Mouse (Mus musculus) olfactory bulb, adult 2 months (tissue): ENCODE results near the gene Wdr27. TPM values are rescaled to one million over a fixed set of nuclear protein-coding genes. Genes with fewer than 3 reads are reported as not detected.

Experiments used
- H3K27ac ChIP-seq: fragments of 200-500 bp; 2 replicates; pipeline ENCODE4 v1.5.1; 2012; ENCODE audit warnings: low read depth, low read length; ENCODE audit not compliant: insufficient read depth
- H3K4me1 ChIP-seq: fragments of 200-500 bp; 2 replicates; pipeline ENCODE4 v1.6.1; 2012; ENCODE audit warnings: low read length; ENCODE audit not compliant: control insufficient read depth, insufficient read depth
- H3K4me3 ChIP-seq: fragments of 200-500 bp; 2 replicates; pipeline ENCODE4 v1.5.1; 2012; ENCODE audit warnings: mild to moderate bottlenecking, low read depth, low read length, moderate library complexity; ENCODE audit not compliant: insufficient read depth
- CTCF ChIP-seq: fragments of 200-500 bp; IDR thresholded peaks from 2 replicates; pipeline ENCODE4 v1.5.1; 2012; ENCODE audit warnings: low read depth, mild to moderate bottlenecking, low read length, moderate library complexity; ENCODE audit not compliant: insufficient read depth
- POLR2A ChIP-seq: fragments of 200-500 bp; IDR thresholded peaks from 2 replicates; pipeline ENCODE4 v1.6.1; 2012; ENCODE audit warnings: mild to moderate bottlenecking, low read depth, low read length, moderate library complexity; ENCODE audit not compliant: insufficient read depth
- WGBS: fragments of 180-500 bp; shearing (Covaris S2); methylation state at CpG from one replicate; pipeline ENCODE4 v1.1.7; 2018; 5-methylcytosine and 5-hydroxymethylcytosine counted together
- polyA plus RNA-seq: library from polyadenylated mRNA; stranded (reverse); fragments of >200 nt; gene quantifications from 2 replicates; pipeline ENCODE4 v1.2.4, GENCODE M21; 2012; ENCODE audit warnings: low replicate concordance; ENCODE audit not compliant: missing spikeins, insufficient read depth, insufficient read length

Wdr27 gene
- polyA plus RNA-seq, 1 experiment = not detected

DNA sequence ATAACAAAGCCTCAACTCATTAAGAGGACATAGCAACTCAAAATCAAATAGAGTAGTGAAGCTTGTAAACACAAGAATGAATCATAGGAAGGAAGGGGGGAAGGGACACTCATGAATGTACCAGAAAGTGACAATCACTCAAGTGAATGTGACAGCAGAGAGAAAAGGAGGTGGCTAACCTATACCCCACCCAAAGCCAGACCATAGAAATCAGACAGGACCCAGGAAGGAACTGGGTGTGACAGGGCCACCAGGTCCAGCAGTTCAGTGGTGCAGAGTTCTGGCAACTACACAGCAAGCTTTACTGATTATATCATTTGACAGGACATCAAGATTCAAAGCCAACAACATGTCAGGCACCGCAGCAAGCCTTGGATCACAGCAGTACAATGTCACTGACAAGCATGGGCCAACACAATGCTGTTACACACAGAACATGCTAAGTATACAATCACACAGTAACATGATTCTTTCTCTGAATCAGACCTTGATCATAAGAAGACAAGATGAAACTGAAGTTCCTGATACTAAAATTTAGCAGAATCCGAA, 68.2 kb downstream of the Wdr27 start:
- 75% methylated on average over 2 of the region's 2 CpGs for WGBS
- Histone ChIP-seq H3K4me3 (no peak overlapping the region), H3K4me1 (no peaks in the 10 kb centered on the region), H3K27ac (no peak overlapping the region)
- no peak for TF ChIP-seq POLR2A
- TF ChIP-seq CTCF = no peak

- WGBS = 56% methylated on average over 1 of the region's 1 CpGs
- Histone ChIP-seq H3K4me3 (no peak overlapping the region), H3K4me1 (no peaks in the 10 kb centered on the region), H3K27ac (no peak overlapping the region)
- TF ChIP-seq POLR2A (no peak), CTCF (no peak)
Observed at GRCm38 (mm10) chr17:14860220-14860619, 82.7 kb downstream of the Wdr27 start.

- Histone ChIP-seq H3K4me3 (no peak overlapping the region), H3K4me1 (no peaks in the 10 kb centered on the region), H3K27ac (no peak overlapping the region)
- 83% methylated on average over 3 of the region's 3 CpGs for WGBS
- no peak for TF ChIP-seq CTCF
- TF ChIP-seq POLR2A = no peak
Observed at GRCm38 (mm10) chr17:14847709-14848108, 95.2 kb downstream of the Wdr27 start.

DNA sequence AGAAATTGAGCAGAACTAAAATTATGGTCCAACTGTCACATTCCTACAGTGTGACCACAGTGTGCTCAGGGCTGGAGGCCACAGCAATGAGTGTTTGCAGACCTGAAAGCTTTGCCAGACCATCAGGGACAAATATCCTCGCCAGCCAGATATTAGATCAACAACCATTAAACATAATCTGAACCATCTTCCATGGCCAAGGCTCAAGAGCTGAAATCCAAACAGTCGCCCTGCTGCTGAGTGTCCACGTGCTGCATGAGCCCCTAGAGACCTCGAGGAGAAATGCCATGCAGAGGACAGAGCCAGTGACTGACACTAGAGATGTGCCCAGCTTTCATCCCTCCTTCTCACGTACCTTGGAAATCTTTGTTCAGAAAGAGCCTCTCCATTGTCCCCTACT, 96.1 kb downstream of the Wdr27 start:
- Histone ChIP-seq H3K27ac (no peak overlapping the region), H3K4me1 (no peaks in the 10 kb centered on the region), H3K4me3 (no peak overlapping the region)
- TF ChIP-seq POLR2A (no peak), CTCF (no peak)
- 79% methylated on average over 5 of the region's 5 CpGs for WGBS

GRCm38 (mm10) chr17:14826715-14827295, 116.2 kb downstream of the Wdr27 start:
- H3K4me1 ChIP-seq = peaks cover 4% of the 10 kb centered on the region; the same call in 1 of the 2 replicates
- no peak overlapping the region for H3K4me3 ChIP-seq
- TF ChIP-seq POLR2A = no peak
- no peak for TF ChIP-seq CTCF
- H3K27ac ChIP-seq = no peak overlapping the region
- WGBS = 29% methylated on average over 6 of the region's 6 CpGs

- Histone ChIP-seq H3K4me3 (no peak overlapping the region), H3K27ac (no peak overlapping the region), H3K4me1 (peaks cover 4% of the 10 kb centered on the region; the same call in 1 of the 2 replicates)
- WGBS = 45% methylated on average over 5 of the region's 5 CpGs
- TF ChIP-seq POLR2A = no peak
- no peak for TF ChIP-seq CTCF
Observed at GRCm38 (mm10) chr17:14824938-14825337, 118.0 kb downstream of the Wdr27 start.

GRCm38 (mm10) chr17:14817975-14818374, 125.0 kb downstream of the Wdr27 start:
- H3K4me1 ChIP-seq = no peaks in the 10 kb centered on the region
- no peak overlapping the region for H3K27ac ChIP-seq
- H3K4me3 ChIP-seq = no peak overlapping the region
- TF ChIP-seq CTCF = no peak
- TF ChIP-seq POLR2A = no peak
- 72% methylated on average over 2 of the region's 2 CpGs for WGBS

- no peak for TF ChIP-seq CTCF
- TF ChIP-seq POLR2A = no peak
- no peak overlapping the region for H3K27ac ChIP-seq
- WGBS = 87% methylated on average over 3 of the region's 3 CpGs
Observed at GRCm38 (mm10) chr17:14816107-14816506, 126.9 kb downstream of the Wdr27 start.

DNA sequence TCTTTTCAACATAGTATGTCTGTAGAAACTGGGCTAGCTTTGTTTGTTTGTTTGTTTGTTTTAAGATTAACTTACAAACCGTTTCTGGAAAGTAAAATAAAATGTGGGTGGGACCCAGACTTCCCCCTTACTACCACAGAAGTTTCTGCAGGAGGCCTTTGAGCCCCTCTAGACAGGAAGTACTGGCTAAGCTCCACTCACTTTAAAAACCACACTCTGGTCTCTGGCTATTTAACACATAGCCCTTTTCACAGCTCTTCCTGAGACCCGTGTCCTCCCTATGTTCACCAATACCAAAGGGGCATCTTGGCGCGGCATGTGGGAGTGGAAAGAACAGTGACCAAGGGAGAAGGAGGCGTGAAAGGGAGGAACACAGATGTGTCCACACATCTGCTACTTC, 127.7 kb downstream of the Wdr27 start:
- no peak overlapping the region for H3K4me3 ChIP-seq
- 77% methylated on average over 5 of the region's 5 CpGs for WGBS
- TF ChIP-seq POLR2A = no peak
- H3K4me1 ChIP-seq = peaks cover 2% of the 10 kb centered on the region; the same call in 1 of the 2 replicates
- no peak overlapping the region for H3K27ac ChIP-seq

More at GRCm38 (mm10) chr17:14816107-14816506, 126.9 kb downstream of the Wdr27 start:
- peaks cover 2% of the 10 kb centered on the region; the same call in 1 of the 2 replicates for H3K4me1 ChIP-seq
- H3K4me3 ChIP-seq = no peak overlapping the region
